Mouse (Mus musculus) G1E (cell line): Measurements from ENCODE around the gene Best3. TPM values are rescaled to one million over a fixed set of nuclear protein-coding genes. Genes with fewer than 3 reads are reported as not detected.
"Not testable (repeated sequence)": the region's sequence is repeated elsewhere in the genome, so short reads cannot be mapped to it uniquely, and the experiment has no call there.

ENCODE experiments used
- ATAC-seq: 2 replicates; pipeline ENCODE4 v1.8.0; 2016; ENCODE audit warnings: mild to moderate bottlenecking; ENCODE audit not compliant: insufficient number of reproducible peaks, poor library complexity, low FRiP score, severe bottlenecking; ENCODE audit errors: extremely low read depth
- DNase-seq: peaks from one replicate; pipeline ENCODE4 v3.0.0; 2012; ENCODE audit warnings: low spot score
- H3K27me3 ChIP-seq: 2 replicates; pipeline ENCODE4 v1.6.1; 2012; ENCODE audit warnings: mild to moderate bottlenecking, low read length, inconsistent platforms; ENCODE audit not compliant: insufficient read depth
- H3K36me3 ChIP-seq: replicated peaks from 2 replicates; pipeline ENCODE3; 2012; ENCODE audit warnings: mild to moderate bottlenecking, inconsistent platforms
- H3K4me1 ChIP-seq: 2 replicates; pipeline ENCODE4 v1.6.1; 2012; ENCODE audit warnings: low read depth, low read length, inconsistent platforms, mixed read lengths; ENCODE audit not compliant: insufficient read depth
- H3K4me3 ChIP-seq: 2 replicates; pipeline ENCODE4 v1.5.1; 2012; ENCODE audit warnings: low read depth, mild to moderate bottlenecking, inconsistent platforms, low read length, moderate library complexity, mixed read lengths
- H3K9me3 ChIP-seq: replicated peaks from 2 replicates; pipeline ENCODE4 v1.6.1; 2012; ENCODE audit warnings: inconsistent platforms
- CTCF ChIP-seq: IDR thresholded peaks from 2 replicates; pipeline ENCODE4 v1.5.1; 2012; ENCODE audit warnings: low read depth, low read length, inconsistent platforms, mixed read lengths
- GATA1 ChIP-seq: IDR thresholded peaks from 2 replicates; pipeline ENCODE4 v1.6.1; 2012; ENCODE audit warnings: borderline replicate concordance, low read length, inconsistent platforms, mixed read lengths
- GATA2 ChIP-seq: IDR thresholded peaks from 2 replicates; pipeline ENCODE4 v1.6.1; 2012; ENCODE audit warnings: low read depth, low read length, inconsistent platforms, borderline replicate concordance
- POLR2AphosphoS5 ChIP-seq: IDR thresholded peaks from 2 replicates; pipeline ENCODE4 v1.6.1; 2012; ENCODE audit warnings: low read depth, low read length, inconsistent platforms; ENCODE audit not compliant: insufficient replicate concordance
- TAL1 ChIP-seq: conservative IDR thresholded peaks from 2 replicates; pipeline ENCODE4 v1.6.1; 2012; ENCODE audit warnings: low read depth, low read length, inconsistent platforms, mixed read lengths
- polyA plus RNA-seq: library from polyadenylated mRNA; stranded (reverse); fragments of >175 nt; gene quantifications from 2 replicates; pipeline ENCODE4 v1.2.3, GENCODE M21; 2012
- total RNA-seq, 2 experiments: library from RNA; stranded (forward) in 1 of 2; stranded (reverse) in 1 of 2; fragments of 200-1000 nt in 1 of 2; fragments of >200 nt in 1 of 2; fragmentation: Nextera tagmentation in 1 of 2; gene quantifications; 2 replicates each; pipeline ENCODE4 v1.2.3; 2014 to 2017

The Best3 gene
- total and polyA plus RNA-seq, 3 experiments = not detected

GRCm38 (mm10) chr10:117021020-117021754 is 35.1 kb downstream of the Best3 start:
- DNase-seq (no peak), ATAC-seq (no peak)
- Histone ChIP-seq H3K9me3 (peaks cover 8% of the 10 kb centered on the region), H3K27me3 (peaks cover 16% of the 10 kb centered on the region; the same call in 1 of the 2 replicates), H3K4me1 (no peaks in the 10 kb centered on the region; the same call in 1 of the 2 replicates), H3K36me3 (no peaks in the 10 kb centered on the region), H3K4me3 (no peak overlapping the region)
- TF ChIP-seq TAL1 (no peak), GATA1 (no peak), GATA2 (no peak), POLR2AphosphoS5 (no peak), CTCF (no peak)

GRCm38 (mm10) chr10:117023693-117024092 is 37.6 kb downstream of the Best3 start:
- no peak for ATAC-seq
- peaks cover 16% of the 10 kb centered on the region; the same call in 1 of the 2 replicates for H3K27me3 ChIP-seq
- no peaks in the 10 kb centered on the region; the same call in 1 of the 2 replicates for H3K4me1 ChIP-seq
- TF ChIP-seq TAL1 = no peak
- TF ChIP-seq POLR2AphosphoS5 = no peak
- no peak for TF ChIP-seq CTCF
- no peak for TF ChIP-seq GATA2
- TF ChIP-seq GATA1 = no peak
- no peaks in the 10 kb centered on the region for H3K36me3 ChIP-seq
- DNase-seq = no peak
- H3K9me3 ChIP-seq = no peaks in the 10 kb centered on the region
- H3K4me3 ChIP-seq = no peak overlapping the region

DNA sequence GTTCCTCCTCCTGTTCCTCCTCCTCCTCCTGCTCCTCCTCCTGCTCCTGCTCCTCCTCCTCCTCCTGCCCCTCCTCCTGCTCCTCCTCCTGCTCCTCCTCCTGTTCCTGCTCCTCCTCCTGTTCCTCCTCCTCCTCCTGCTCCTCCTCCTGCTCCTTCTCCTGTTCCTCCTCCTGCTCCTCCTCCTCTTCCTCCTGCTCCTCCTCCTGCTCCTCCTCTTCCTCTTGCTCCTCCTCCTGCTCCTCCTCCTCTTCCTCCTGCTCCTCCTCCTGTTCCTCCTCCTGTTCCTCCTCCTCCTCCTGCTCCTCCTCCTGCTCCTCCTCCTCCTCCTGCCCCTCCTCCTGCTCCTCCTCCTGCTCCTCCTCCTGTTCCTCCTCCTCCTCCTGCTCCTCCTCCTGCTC is 39.7 kb downstream of the Best3 start:
- DNase-seq, H3K36me3 ChIP-seq, H3K4me1 ChIP-seq, ATAC-seq, H3K4me3 ChIP-seq, H3K9me3 ChIP-seq: not testable (repeated sequence)
- peaks cover 15% of the 10 kb centered on the region; the same call in 1 of the 2 replicates for H3K27me3 ChIP-seq

GRCm38 (mm10) chr10:117026176-117026575 is 40.1 kb downstream of the Best3 start:
- Histone ChIP-seq H3K36me3 (no peaks in the 10 kb centered on the region), H3K4me1 (no peaks in the 10 kb centered on the region; the same call in 1 of the 2 replicates), H3K27me3 (peaks cover 15% of the 10 kb centered on the region; the same call in 1 of the 2 replicates), H3K9me3 (no peaks in the 10 kb centered on the region), H3K4me3 (no peak overlapping the region)
- no peak for ATAC-seq
- DNase-seq = no peak
- no peak for TF ChIP-seq GATA2
- TF ChIP-seq CTCF = no peak
- no peak for TF ChIP-seq TAL1
- TF ChIP-seq GATA1 = no peak
- TF ChIP-seq POLR2AphosphoS5 = no peak

- no peak overlapping the region for H3K4me3 ChIP-seq
- H3K9me3 ChIP-seq = no peaks in the 10 kb centered on the region
- ATAC-seq (no peak), DNase-seq (no peak)
- H3K4me1 ChIP-seq = peaks cover 2% of the 10 kb centered on the region; the same call in 1 of the 2 replicates
- peaks cover 14% of the 10 kb centered on the region for H3K27me3 ChIP-seq
- H3K36me3 ChIP-seq = no peaks in the 10 kb centered on the region
- TF ChIP-seq GATA1 (no peak), GATA2 (no peak), TAL1 (no peak)
Measured at GRCm38 (mm10) chr10:117031160-117031559, 45.0 kb downstream of the Best3 start.

DNA sequence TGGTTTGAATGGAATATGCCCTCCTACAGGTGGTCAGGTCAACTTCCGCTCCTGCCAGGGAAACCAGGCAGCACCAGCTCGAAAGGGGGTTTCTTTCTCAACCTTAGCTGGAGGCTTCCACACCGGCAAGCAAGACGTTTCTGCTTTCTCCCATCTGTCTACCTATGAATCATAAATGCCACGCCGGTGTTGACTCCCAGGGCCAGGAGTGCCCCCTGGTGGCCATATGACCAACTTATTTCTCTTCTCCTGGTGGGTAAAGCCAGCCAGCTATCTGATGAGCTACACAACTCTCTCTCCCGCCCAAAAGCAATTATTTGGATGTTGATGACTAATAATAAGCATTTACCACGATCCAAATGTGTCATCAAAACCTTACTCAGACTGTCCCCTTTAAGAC is 47.7 kb downstream of the Best3 start:
- DNase-seq (peak; percentile 40), ATAC-seq (peak; percentile 73; the same call in 1 of the 2 replicates)
- TF ChIP-seq POLR2AphosphoS5 (no peak), CTCF (peak; percentile 47)
- Histone ChIP-seq H3K27me3 (peaks cover 20% of the 10 kb centered on the region), H3K9me3 (no peaks in the 10 kb centered on the region), H3K4me3 (no peak overlapping the region), H3K4me1 (peaks cover 2% of the 10 kb centered on the region; the same call in 1 of the 2 replicates), H3K36me3 (no peaks in the 10 kb centered on the region)

DNA sequence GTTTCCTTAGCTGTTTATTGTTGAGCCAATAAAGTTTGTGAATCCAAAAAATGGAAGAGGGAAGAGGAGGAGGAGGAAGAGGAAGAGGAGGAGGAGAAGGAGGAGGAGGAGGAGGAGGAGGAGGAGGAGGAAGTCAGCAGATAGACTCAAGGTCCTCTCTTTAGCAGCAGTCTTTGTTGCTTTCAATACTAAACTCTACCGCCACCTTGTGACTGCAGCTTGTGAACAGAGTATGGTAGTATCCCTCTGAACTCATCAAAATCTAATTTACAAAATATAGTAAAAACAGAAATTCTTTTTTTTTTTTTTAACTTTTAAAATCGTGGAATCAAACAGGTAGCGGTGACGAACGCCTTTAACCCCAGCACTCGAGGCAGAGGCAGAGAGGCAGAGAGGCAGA is 54.2 kb downstream of the Best3 start:
- TF ChIP-seq CTCF (no peak), TAL1 (no peak)
- H3K27me3 ChIP-seq = peaks cover 28% of the 10 kb centered on the region
- H3K4me1 ChIP-seq = peaks cover 20% of the 10 kb centered on the region
- ATAC-seq (peak; percentile 57; the same call in 1 of the 2 replicates), DNase-seq (no peak)
- H3K9me3 ChIP-seq = no peaks in the 10 kb centered on the region
- no peak overlapping the region for H3K4me3 ChIP-seq
- H3K36me3 ChIP-seq = peaks cover 2% of the 10 kb centered on the region
